Mouse (Mus musculus): ENCODE measurements around the gene Lsg1. TPM values are rescaled to one million over a fixed set of nuclear protein-coding genes. Genes with fewer than 3 reads are reported as not detected.
A peak's percentile ranks its signal among the peaks of the same experiment; 100 is the strongest.

The Lsg1 gene
- polyA plus RNA-seq, 1 experiment from 2014 or later = 87.0 TPM

DNA sequence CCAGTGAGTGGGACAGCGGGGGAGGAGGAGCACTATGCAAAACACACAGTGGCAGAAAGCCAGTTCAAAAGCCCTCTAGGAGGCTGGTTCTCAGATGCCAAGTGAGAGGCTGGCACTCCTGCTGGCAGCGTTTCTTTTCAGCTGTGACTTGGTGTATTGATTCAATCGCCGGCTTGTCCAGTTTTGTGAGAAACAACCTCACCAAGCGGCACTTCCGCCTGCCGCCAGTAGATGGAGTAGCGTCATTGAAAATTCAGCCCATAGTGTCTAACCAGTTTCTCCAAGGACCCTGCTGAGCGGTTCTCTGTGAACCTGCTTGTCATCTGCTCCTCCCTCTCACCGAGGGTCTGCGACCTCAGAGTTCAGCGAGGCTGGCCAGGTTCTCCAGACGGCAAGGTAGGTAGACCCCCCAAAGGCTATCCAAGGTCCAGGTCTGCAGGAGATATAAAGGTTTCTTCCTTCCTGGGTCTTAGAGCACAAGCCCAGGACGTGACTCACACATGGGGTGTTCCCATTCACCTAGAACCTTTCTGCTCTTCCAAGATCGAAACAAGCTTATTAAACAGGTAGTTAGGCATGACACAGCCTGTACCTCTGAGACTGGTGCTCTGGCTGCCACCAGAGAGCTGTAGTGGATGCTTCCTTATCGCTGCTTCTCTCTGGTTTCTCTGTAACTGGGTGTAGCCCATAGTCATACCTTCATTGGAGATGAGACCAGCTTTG is 9.7 kb upstream of the Lsg1 start:
- ATAC-seq (replicated peaks; ENCODE audit: insufficient number of reproducible peaks, low FRiP score, low TSS enrichment, low read depth) (no peak), DNase-seq (ENCODE audit: low spot score) (peak; percentile 92)
- Histone ChIP-seq H3K4me3 (ENCODE audit: low read depth, low read length) (no peak overlapping the region), H3K4me1 (ENCODE audit: control insufficient read depth, insufficient read depth, low read length) (peaks cover 7% of the 10 kb centered on the region), H3K27me3 (ENCODE audit: control insufficient read depth, insufficient read depth, low read length) (peaks cover 3% of the 10 kb centered on the region), H3K9me3 (replicated peaks; ENCODE audit: control insufficient read depth, low read length) (no peaks in the 10 kb centered on the region), H3K27ac (replicated peaks; ENCODE audit: low read depth, low read length) (no peak overlapping the region), H3K9ac (replicated peaks; ENCODE audit: low read length) (no peak overlapping the region), H3K4me2 (ENCODE audit: low read depth, low read length) (no peak overlapping the region), H3K36me3 (replicated peaks; ENCODE audit: control insufficient read depth, insufficient read depth, low read depth, low read length) (no peaks in the 10 kb centered on the region)
- WGBS = 11% methylated on average over 16 of the region's 16 CpGs

DNA sequence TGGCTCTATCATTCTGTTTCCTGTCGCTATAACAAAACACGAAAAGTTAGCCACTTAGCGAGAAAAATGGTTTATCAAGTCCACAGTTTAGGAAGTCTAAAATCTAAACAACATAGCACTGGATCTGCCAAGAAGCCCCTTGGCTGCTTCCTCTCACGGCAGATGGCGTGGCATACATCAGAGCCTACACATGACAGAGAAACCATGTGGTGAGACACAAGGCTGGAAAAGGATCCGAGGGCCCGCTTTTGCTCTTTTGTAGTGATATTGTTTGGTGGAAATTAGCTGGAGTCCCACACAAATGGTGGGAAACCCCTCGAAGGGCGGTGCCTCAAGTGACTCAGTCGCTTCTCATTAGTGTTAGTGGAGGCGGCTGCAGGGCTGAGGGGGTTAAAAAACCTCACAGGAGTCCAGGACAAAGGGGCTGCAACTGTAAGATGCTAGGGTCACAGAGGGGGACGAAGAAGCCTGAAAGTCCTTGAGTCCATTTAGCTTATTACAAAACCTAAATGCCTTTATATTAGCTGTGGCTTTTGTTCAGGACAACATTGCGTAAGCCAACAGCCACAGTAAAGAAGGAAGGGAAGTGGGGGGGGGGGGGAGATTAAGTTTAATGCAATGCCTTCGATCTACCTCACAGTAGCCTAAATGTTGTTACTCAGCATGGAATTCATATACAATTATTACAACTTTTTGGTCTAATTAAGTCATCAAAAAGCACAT is 8.6 kb upstream of the Lsg1 start:
- Histone ChIP-seq H3K4me1 (ENCODE audit: control insufficient read depth, insufficient read depth, low read length) (peaks cover 2% of the 10 kb centered on the region; the same call in 1 of the 2 replicates), H3K4me3 (ENCODE audit: low read depth, low read length) (no peak overlapping the region), H3K27me3 (ENCODE audit: control insufficient read depth, insufficient read depth, low read length) (peaks cover 3% of the 10 kb centered on the region), H3K36me3 (replicated peaks; ENCODE audit: control insufficient read depth, insufficient read depth, low read depth, low read length) (no peaks in the 10 kb centered on the region), H3K27ac (replicated peaks; ENCODE audit: low read depth, low read length) (no peak overlapping the region), H3K9ac (replicated peaks; ENCODE audit: low read length) (no peak overlapping the region), H3K4me2 (ENCODE audit: low read depth, low read length) (no peak overlapping the region), H3K9me3 (replicated peaks; ENCODE audit: control insufficient read depth, low read length) (no peaks in the 10 kb centered on the region)
- ATAC-seq (replicated peaks; ENCODE audit: insufficient number of reproducible peaks, low FRiP score, low TSS enrichment, low read depth) = no peak
- WGBS = 67% methylated on average over 14 of the region's 14 CpGs
- no peak for DNase-seq (ENCODE audit: low spot score)

- Histone ChIP-seq H3K4me2 (ENCODE audit: low read depth, low read length) (no peak overlapping the region), H3K9me3 (replicated peaks; ENCODE audit: control insufficient read depth, low read length) (no peaks in the 10 kb centered on the region), H3K36me3 (replicated peaks; ENCODE audit: control insufficient read depth, insufficient read depth, low read depth, low read length) (no peaks in the 10 kb centered on the region), H3K27me3 (ENCODE audit: control insufficient read depth, insufficient read depth, low read length) (peaks cover under 1% of the 10 kb centered on the region; the same call in 1 of the 2 replicates), H3K4me3 (ENCODE audit: low read depth, low read length) (no peak overlapping the region), H3K4me1 (ENCODE audit: control insufficient read depth, insufficient read depth, low read length) (peaks cover 2% of the 10 kb centered on the region; the same call in 1 of the 2 replicates), H3K9ac (replicated peaks; ENCODE audit: low read length) (no peak overlapping the region), H3K27ac (replicated peaks; ENCODE audit: low read depth, low read length) (no peak overlapping the region)
- DNase-seq (ENCODE audit: low spot score) = no peak
- no peak for ATAC-seq (replicated peaks; ENCODE audit: insufficient number of reproducible peaks, low FRiP score, low TSS enrichment, low read depth)
- 57% methylated on average over 3 of the region's 3 CpGs for WGBS
These were observed 8.0 kb upstream of the Lsg1 start for GRCm38 (mm10) chr16:30595356-30595755.

DNA sequence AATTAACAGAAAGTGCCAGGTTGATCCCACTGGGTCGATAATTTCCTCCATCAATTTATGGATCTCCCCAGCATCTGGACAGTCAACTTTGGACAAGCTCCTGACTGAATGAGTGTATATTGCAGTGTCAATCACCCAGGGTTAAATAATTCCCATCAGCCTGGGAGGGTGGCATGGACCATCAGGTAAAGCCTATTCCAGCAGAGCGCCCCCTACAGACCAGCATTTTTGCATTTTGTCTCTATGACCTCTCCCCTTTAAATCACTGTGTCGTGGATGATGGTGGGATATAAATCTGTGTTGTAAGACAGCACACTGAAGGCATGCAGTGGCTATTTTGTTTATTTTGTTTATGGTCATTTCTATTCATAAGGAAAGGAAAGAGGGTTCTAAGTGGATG is 4.6 kb upstream of the Lsg1 start:
- 44% methylated on average over 3 of the region's 3 CpGs for WGBS
- no peak overlapping the region for H3K4me2 ChIP-seq (ENCODE audit: low read depth, low read length)
- no peak for DNase-seq (ENCODE audit: low spot score)
- no peak overlapping the region for H3K4me3 ChIP-seq (ENCODE audit: low read depth, low read length)
- no peaks in the 10 kb centered on the region for H3K9me3 ChIP-seq (replicated peaks; ENCODE audit: control insufficient read depth, low read length)
- no peak overlapping the region for H3K9ac ChIP-seq (replicated peaks; ENCODE audit: low read length)
- no peaks in the 10 kb centered on the region for H3K4me1 ChIP-seq (ENCODE audit: control insufficient read depth, insufficient read depth, low read length)
- H3K27ac ChIP-seq (replicated peaks; ENCODE audit: low read depth, low read length) = no peak overlapping the region
- no peaks in the 10 kb centered on the region for H3K27me3 ChIP-seq (ENCODE audit: control insufficient read depth, insufficient read depth, low read length)
- H3K36me3 ChIP-seq (replicated peaks; ENCODE audit: control insufficient read depth, insufficient read depth, low read depth, low read length) = no peaks in the 10 kb centered on the region
- no peak for ATAC-seq (replicated peaks; ENCODE audit: insufficient number of reproducible peaks, low FRiP score, low TSS enrichment, low read depth)

DNA sequence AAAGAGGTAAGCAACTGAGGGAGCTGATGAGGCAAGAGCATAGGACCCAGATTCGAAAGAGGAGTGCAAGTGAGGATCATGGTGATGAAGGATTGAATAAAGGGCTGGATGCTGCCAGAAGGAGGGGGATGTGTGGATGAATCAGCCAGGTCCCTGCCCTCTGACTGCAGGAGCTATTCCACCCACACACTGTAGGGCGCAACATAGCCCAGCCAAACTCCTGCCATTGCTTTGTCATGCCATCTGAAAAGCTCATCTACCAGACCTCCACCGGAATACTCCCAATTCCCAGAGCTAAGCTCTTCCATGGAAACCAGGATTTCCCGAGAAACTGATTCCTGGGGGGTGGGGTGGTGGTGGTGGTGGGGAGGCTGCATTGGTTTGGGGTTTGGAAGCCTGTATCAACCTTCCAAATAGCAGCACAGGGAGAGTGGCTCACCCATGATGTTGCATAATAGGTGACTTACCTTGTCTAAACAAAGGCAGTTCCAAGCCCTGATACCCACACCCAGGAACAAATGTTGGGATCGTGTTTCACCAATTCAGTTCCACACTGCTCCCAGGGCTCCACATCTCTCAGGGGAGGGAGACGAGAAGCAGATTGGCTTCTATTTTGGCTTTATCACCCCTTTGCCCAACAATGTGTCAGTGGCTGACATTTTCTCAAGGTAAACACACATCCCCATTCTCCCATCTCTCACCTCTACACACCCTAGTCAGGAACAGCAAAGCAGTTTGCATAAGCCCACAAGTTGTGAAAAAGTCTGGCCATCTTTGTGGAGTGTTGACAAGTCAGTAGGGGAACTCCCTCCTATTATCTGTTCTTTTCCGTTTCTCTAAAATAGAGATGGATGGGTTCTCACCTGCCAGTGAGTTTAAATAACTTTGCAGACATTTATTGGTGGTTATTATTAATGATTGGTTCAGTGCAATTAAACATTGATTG is 3.1 kb upstream of the Lsg1 start:
- Histone ChIP-seq H3K27me3 (ENCODE audit: control insufficient read depth, insufficient read depth, low read length) (no peaks in the 10 kb centered on the region), H3K4me3 (ENCODE audit: low read depth, low read length) (no peak overlapping the region), H3K27ac (replicated peaks; ENCODE audit: low read depth, low read length) (no peak overlapping the region), H3K4me1 (ENCODE audit: control insufficient read depth, insufficient read depth, low read length) (no peaks in the 10 kb centered on the region), H3K4me2 (ENCODE audit: low read depth, low read length) (no peak overlapping the region), H3K9me3 (replicated peaks; ENCODE audit: control insufficient read depth, low read length) (no peaks in the 10 kb centered on the region), H3K36me3 (replicated peaks; ENCODE audit: control insufficient read depth, insufficient read depth, low read depth, low read length) (no peaks in the 10 kb centered on the region; the same call in 1 of the 2 replicates), H3K9ac (replicated peaks; ENCODE audit: low read length) (no peak overlapping the region)
- DNase-seq (ENCODE audit: low spot score) (no peak), ATAC-seq (replicated peaks; ENCODE audit: insufficient number of reproducible peaks, low FRiP score, low TSS enrichment, low read depth) (no peak)
- WGBS = 44% methylated on average over 7 of the region's 7 CpGs

- Histone ChIP-seq H3K9ac (replicated peaks; ENCODE audit: low read length) (peak overlapping the region; percentile 77), H3K4me1 (ENCODE audit: control insufficient read depth, insufficient read depth, low read length) (no peaks in the 10 kb centered on the region), H3K27ac (replicated peaks; ENCODE audit: low read depth, low read length) (no peak overlapping the region), H3K4me2 (ENCODE audit: low read depth, low read length) (peak overlapping the region; percentile 81), H3K9me3 (replicated peaks; ENCODE audit: control insufficient read depth, low read length) (no peaks in the 10 kb centered on the region), H3K27me3 (ENCODE audit: control insufficient read depth, insufficient read depth, low read length) (no peaks in the 10 kb centered on the region), H3K36me3 (replicated peaks; ENCODE audit: control insufficient read depth, insufficient read depth, low read depth, low read length) (peaks cover 8% of the 10 kb centered on the region; the same call in 1 of the 2 replicates), H3K4me3 (ENCODE audit: low read depth, low read length) (peak overlapping the region; percentile 82)
- WGBS = 3% methylated on average over 19 of the region's 19 CpGs
- no peak for DNase-seq (ENCODE audit: low spot score)
- no peak for ATAC-seq (replicated peaks; ENCODE audit: insufficient number of reproducible peaks, low FRiP score, low TSS enrichment, low read depth)
These were observed 378 bp downstream of the Lsg1 start for GRCm38 (mm10) chr16:30586935-30587493.

DNA sequence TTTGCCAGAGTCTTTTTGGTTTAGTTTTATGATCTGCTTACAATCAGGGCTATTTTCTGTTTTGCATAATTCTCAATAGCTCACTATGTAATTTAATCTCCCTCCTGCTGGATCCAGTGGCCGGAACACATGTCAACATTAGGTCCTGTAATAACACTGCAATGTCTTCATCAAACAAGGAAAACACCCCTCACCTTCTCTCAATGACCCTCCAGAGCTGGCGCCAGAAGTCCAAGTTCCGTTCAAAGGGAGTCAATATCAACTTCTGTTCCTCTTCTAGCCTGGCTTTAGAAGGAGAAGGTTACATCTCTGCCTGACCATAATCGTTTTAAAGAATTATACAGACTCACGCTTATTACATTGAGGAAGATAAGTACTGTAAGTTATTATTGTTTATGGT is 6.6 kb downstream of the Lsg1 start:
- no peaks in the 10 kb centered on the region for H3K4me1 ChIP-seq (ENCODE audit: control insufficient read depth, insufficient read depth, low read length)
- ATAC-seq (replicated peaks; ENCODE audit: insufficient number of reproducible peaks, low FRiP score, low TSS enrichment, low read depth) (no peak), DNase-seq (ENCODE audit: low spot score) (no peak)
- H3K36me3 ChIP-seq (replicated peaks; ENCODE audit: control insufficient read depth, insufficient read depth, low read depth, low read length) = peaks cover 15% of the 10 kb centered on the region
- H3K4me3 ChIP-seq (ENCODE audit: low read depth, low read length) = no peak overlapping the region
- 85% methylated on average over 5 of the region's 5 CpGs for WGBS
- H3K9ac ChIP-seq (replicated peaks; ENCODE audit: low read length) = no peak overlapping the region
- no peaks in the 10 kb centered on the region for H3K27me3 ChIP-seq (ENCODE audit: control insufficient read depth, insufficient read depth, low read length)
- no peak overlapping the region for H3K27ac ChIP-seq (replicated peaks; ENCODE audit: low read depth, low read length)
- no peak overlapping the region for H3K4me2 ChIP-seq (ENCODE audit: low read depth, low read length)
- no peaks in the 10 kb centered on the region for H3K9me3 ChIP-seq (replicated peaks; ENCODE audit: control insufficient read depth, low read length)

Measured in embryonic facial prominence, embryonic 11.5 days (tissue).